ENCODE assay signal across 21 mouse cellular contexts in the genomic region with DNA sequence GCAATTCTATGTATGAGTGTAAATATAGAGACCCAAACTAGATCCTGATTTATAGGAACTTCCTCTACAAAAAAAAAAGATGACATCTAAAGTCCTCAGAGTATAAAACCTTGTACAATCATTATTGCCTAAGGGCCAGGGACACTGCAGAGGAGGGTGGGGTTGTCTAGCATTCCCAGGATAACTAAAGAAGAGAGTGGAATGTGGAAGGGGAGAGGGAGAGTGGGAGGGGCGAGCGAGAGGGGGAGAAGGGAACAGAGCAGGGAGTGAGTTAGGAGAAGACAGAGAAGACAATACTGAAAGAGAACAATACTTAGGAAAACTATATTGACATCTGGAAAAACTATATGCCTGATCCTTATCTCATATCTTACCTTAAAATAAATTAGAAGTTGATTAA.
DNase-seq lines count a peak whose midpoint lies in the region; ATAC-seq and TF ChIP-seq lines count a peak whose summit lies in the region.
"Had no signal": no experiment of that assay in that cellular context is flagged by ENCODE, and none has a peak within 500 bp of the region (broad histone marks: within the 10 kb centered on the region; RNA-seq: fewer than 3 reads in every experiment).

No protein-coding gene starts in this region.

- no peaks in the 10 kb centered on the region for H3K4me1 ChIP-seq in intestine, embryonic 15.5 days (replicated peaks)
- H3K4me1 ChIP-seq in intestine, postnatal 0 days (replicated peaks; ENCODE audit: control insufficient read depth, insufficient read depth, low read length), result no peaks in the 10 kb centered on the region
- H3K4me1 ChIP-seq in midbrain, embryonic 10.5 days, result peaks cover 18% of the 10 kb centered on the region
- H3K4me1 ChIP-seq in midbrain, embryonic 16.5 days (ENCODE audit: control insufficient read depth, insufficient read depth, low read length), result no peaks in the 10 kb centered on the region
- H3K4me1 ChIP-seq: hindbrain, embryonic 13.5 days; limb, embryonic 15.5 days; lung, embryonic 15.5 days had no signal

- no peaks in the 10 kb centered on the region for H3K9me3 ChIP-seq in intestine, embryonic 15.5 days
- no peaks in the 10 kb centered on the region for H3K9me3 ChIP-seq in intestine, postnatal 0 days (ENCODE audit: control insufficient read depth)
- no peaks in the 10 kb centered on the region for H3K9me3 ChIP-seq in midbrain, embryonic 10.5 days (replicated peaks)
- H3K9me3 ChIP-seq in midbrain, embryonic 16.5 days (replicated peaks; ENCODE audit: control insufficient read depth, low read length, poor library complexity, severe bottlenecking), result no peaks in the 10 kb centered on the region
- H3K9me3 ChIP-seq: hindbrain, embryonic 13.5 days; limb, embryonic 15.5 days; lung, embryonic 15.5 days had no signal

- no peak for TF ChIP-seq CTCF in intestine, postnatal 0 days (IDR thresholded peaks at IDR 0.05; ENCODE audit: low read depth)

- WGBS in intestine, embryonic 15.5 days, result 30% methylated on average over 2 of the region's 2 CpGs
- 28% methylated on average over 2 of the region's 2 CpGs for WGBS in intestine, postnatal 0 days
- 28% methylated on average over 2 of the region's 2 CpGs for WGBS in midbrain, embryonic 10.5 days
- WGBS in midbrain, embryonic 16.5 days, result 22% methylated on average over 2 of the region's 2 CpGs

- ATAC-seq in intestine, embryonic 15.5 days, result peak; percentile 49; the same call in 1 of the 2 replicates
- no peak for ATAC-seq in intestine, postnatal 0 days
- ATAC-seq in midbrain, embryonic 16.5 days, result no peak
- ATAC-seq: CD4-positive, CD25-positive, alpha-beta regulatory T cell, adult 4 months; forebrain, embryonic 14.5 days had no signal

- H3K4me3 ChIP-seq in intestine, embryonic 15.5 days (replicated peaks), result no peak overlapping the region
- H3K4me3 ChIP-seq in intestine, postnatal 0 days (ENCODE audit: low read depth, low read length), result no peak overlapping the region
- H3K4me3 ChIP-seq in midbrain, embryonic 10.5 days, result no peak overlapping the region
- H3K4me3 ChIP-seq in midbrain, embryonic 16.5 days (ENCODE audit: low read depth, low read length), result no peak overlapping the region
- H3K4me3 ChIP-seq: hindbrain, embryonic 13.5 days; limb, embryonic 15.5 days; lung, embryonic 15.5 days had no signal

- no peak overlapping the region for H3K27ac ChIP-seq in intestine, embryonic 15.5 days
- H3K27ac ChIP-seq in intestine, postnatal 0 days (ENCODE audit: low read depth, low read length), result no peak overlapping the region
- no peak overlapping the region for H3K27ac ChIP-seq in midbrain, embryonic 10.5 days (replicated peaks)
- no peak overlapping the region for H3K27ac ChIP-seq in midbrain, embryonic 16.5 days (ENCODE audit: low read length)
- H3K27ac ChIP-seq: hindbrain, embryonic 13.5 days; limb, embryonic 15.5 days; liver, embryonic 14.5 days; lung, embryonic 15.5 days had no signal

- peak; percentile 22 for DNase-seq in midbrain, embryonic 10.5 days (ENCODE audit: low spot score)
- peak; percentile 87 for DNase-seq in ZHBTc4 (ENCODE audit: low read depth, low spot score)
- DNase-seq in mesoderm, embryonic 11.5 days (ENCODE audit: low read depth, low spot score), result peak; percentile 36
- no peak for DNase-seq in frontal cortex, postnatal 36 days (ENCODE audit: low spot score in 2 of 2)
- no peak for DNase-seq in urinary bladder, adult 18-20 months (ENCODE audit: low spot score in 2 of 2)
- DNase-seq: cerebellum, adult 11 months; cerebellum, adult 9-11 months; left cerebral cortex, postnatal 4 days; right cerebral cortex, adult 18-20 months; right cerebral cortex, postnatal 4 days; thymus, postnatal 14 days had no signal

- no peak overlapping the region for H3K9ac ChIP-seq in intestine, embryonic 15.5 days
- H3K9ac ChIP-seq in intestine, postnatal 0 days (ENCODE audit: low read depth, low read length), result no peak overlapping the region
- no peak overlapping the region for H3K9ac ChIP-seq in midbrain, embryonic 16.5 days (ENCODE audit: low read depth, low read length)
- H3K9ac ChIP-seq: hindbrain, embryonic 13.5 days; limb, embryonic 15.5 days; liver, embryonic 14.5 days; lung, embryonic 15.5 days had no signal

- H3K4me2 ChIP-seq in intestine, embryonic 15.5 days (replicated peaks), result no peak overlapping the region
- H3K4me2 ChIP-seq in intestine, postnatal 0 days (replicated peaks; ENCODE audit: low read depth), result no peak overlapping the region
- H3K4me2 ChIP-seq in midbrain, embryonic 16.5 days (ENCODE audit: low read length), result no peak overlapping the region
- H3K4me2 ChIP-seq: heart, embryonic 11.5 days; hindbrain, embryonic 13.5 days; limb, embryonic 15.5 days; lung, embryonic 15.5 days had no signal

- H3K27me3 ChIP-seq in intestine, embryonic 15.5 days (replicated peaks), result no peaks in the 10 kb centered on the region
- no peaks in the 10 kb centered on the region for H3K27me3 ChIP-seq in intestine, postnatal 0 days (replicated peaks; ENCODE audit: control insufficient read depth, insufficient read depth, low read length)
- no peaks in the 10 kb centered on the region for H3K27me3 ChIP-seq in midbrain, embryonic 10.5 days (ENCODE audit: low read depth, poor library complexity, severe bottlenecking)
- no peaks in the 10 kb centered on the region for H3K27me3 ChIP-seq in midbrain, embryonic 16.5 days (ENCODE audit: control insufficient read depth, insufficient read depth, low read depth, low read length)
- H3K27me3 ChIP-seq: hindbrain, embryonic 13.5 days; limb, embryonic 15.5 days; lung, embryonic 15.5 days had no signal

- H3K36me3 ChIP-seq in intestine, embryonic 15.5 days, result no peaks in the 10 kb centered on the region
- H3K36me3 ChIP-seq in intestine, postnatal 0 days (ENCODE audit: control insufficient read depth, insufficient read depth), result no peaks in the 10 kb centered on the region
- no peaks in the 10 kb centered on the region for H3K36me3 ChIP-seq in midbrain, embryonic 10.5 days
- no peaks in the 10 kb centered on the region for H3K36me3 ChIP-seq in midbrain, embryonic 16.5 days (ENCODE audit: control insufficient read depth, insufficient read depth, low read length)
- H3K36me3 ChIP-seq: hindbrain, embryonic 13.5 days; limb, embryonic 15.5 days; lung, embryonic 15.5 days had no signal

Comparison
In these comparisons a context has a peak if more than half of its experiments do, and no peak if none do; other contexts are left out.
1. DNase-seq: peak in midbrain, embryonic 10.5 days (single experiment), ZHBTc4 (single experiment) and mesoderm, embryonic 11.5 days (single experiment); none in frontal cortex, postnatal 36 days (0 of 2) and urinary bladder, adult 18-20 months (0 of 2).